Mouse (Mus musculus) T-cell, adult 2 months (primary cell): ENCODE measurements around the gene Olfr365.

Experiments
- DNase-seq: peaks from one replicate; pipeline ENCODE4 v3.0.0; 2022; ENCODE audit warnings: low spot score

Gene Olfr365

DNA sequence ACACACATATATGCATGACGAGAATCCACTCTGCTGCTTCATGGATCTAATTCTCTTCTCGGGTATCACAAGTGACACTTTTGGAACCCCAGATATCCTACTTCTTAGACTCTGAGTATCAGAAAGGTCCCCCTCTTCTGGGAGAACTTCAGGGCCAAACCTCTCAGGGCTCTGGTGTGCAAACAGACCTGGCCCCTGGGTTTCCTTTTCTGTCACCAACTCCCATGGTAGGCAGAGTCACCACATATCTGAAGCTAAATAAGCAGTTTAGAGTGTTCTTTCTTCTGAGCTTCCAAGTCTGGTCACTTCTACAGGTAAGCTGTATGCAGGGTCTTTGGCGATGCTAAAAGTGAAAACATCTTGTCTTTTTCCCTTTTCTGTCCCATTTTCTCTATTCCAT is at the start of gene Olfr365:
Gene Olfr365 (plus strand): TSS at position 301 of the 400 bp plus-strand sequence.
- no peak for DNase-seq

DNA sequence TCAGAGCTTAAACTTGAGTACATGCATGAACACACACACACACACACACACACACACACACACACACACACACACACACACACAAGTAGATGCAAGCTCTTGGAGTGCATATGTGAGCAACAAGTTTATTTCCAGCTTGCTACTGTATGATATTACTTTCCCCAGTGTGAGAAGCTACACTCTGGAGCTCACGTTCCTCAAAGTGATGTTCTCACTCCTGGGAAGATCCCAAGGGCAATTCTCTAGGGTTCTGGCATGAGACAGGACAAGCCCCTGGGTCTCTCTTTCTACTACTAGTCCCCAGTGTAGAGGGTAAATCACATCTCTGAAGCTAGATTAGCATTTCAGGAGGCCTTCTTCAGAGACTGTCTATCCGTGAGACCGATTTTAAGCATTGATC is 49.0 kb upstream of the Olfr365 start, which contains the start of gene Olfr364-ps1:
Gene Olfr364-ps1 (plus strand): TSS at position 301 of the 400 bp plus-strand sequence.
- DNase-seq: no peak

DNA sequence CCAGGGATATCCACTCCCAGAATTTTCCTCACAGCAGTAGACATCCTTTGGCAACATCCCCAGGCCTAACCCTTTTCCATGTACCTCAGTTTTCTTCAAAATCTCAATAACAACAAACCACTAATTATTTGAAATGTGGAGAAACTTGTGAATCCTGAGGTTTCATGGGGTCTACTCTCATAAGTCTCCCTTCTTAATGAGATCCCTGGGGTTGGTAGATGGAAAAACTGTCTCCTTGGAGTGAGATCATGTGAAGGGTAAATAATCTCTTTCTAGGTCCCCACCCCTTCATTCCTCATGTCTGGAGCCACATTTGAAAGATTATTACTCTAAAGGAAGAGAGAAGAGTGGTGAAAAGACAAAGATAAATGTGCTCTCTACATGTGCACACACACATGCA is 23.3 kb downstream of the Olfr365 start, which contains the start of gene Olfr366:
Gene Olfr366 (plus strand): TSS at position 301 of the 400 bp plus-strand sequence.
- no peak for DNase-seq
